8 mouse cellular contexts compared by ENCODE assay signal in genomic region chr8:11414304-11414703, GRCm38 (mm10).
A peak's percentile ranks its signal among the peaks of the same experiment; 100 is the strongest.
DNase-seq lines count a peak whose midpoint lies in the region; ATAC-seq and TF ChIP-seq lines count a peak whose summit lies in the region.

No protein-coding gene starts in this region.

- H3K4me3 ChIP-seq in heart, embryonic 13.5 days: no peak overlapping the region
- no peak overlapping the region for H3K4me3 ChIP-seq in heart, adult 2 months

- H3K4me2 ChIP-seq in heart, embryonic 13.5 days: no peak overlapping the region

- H3K27me3 ChIP-seq in heart, embryonic 13.5 days (replicated peaks): no peaks in the 10 kb centered on the region
- no peaks in the 10 kb centered on the region for H3K27me3 ChIP-seq in heart, adult 2 months (ENCODE audit: control insufficient read depth, insufficient read depth, low read length)

- TF ChIP-seq CTCF in heart, adult 2 months (IDR thresholded peaks at IDR 0.05): no peak

- peaks cover 76% of the 10 kb centered on the region for H3K36me3 ChIP-seq in heart, embryonic 13.5 days
- H3K36me3 ChIP-seq in heart, adult 2 months (ENCODE audit: control insufficient read depth, insufficient read depth, low read length): peaks cover 4% of the 10 kb centered on the region

- H3K9ac ChIP-seq in heart, embryonic 13.5 days: peak overlapping the region; percentile 40; the same call in 1 of the 2 replicates
- H3K9ac ChIP-seq in heart, adult 2 months (ENCODE audit: low read depth, low read length): no peak overlapping the region

- no peak for TF ChIP-seq EP300 in heart, adult 2 months (IDR thresholded peaks at IDR 0.05; ENCODE audit: insufficient read depth, low read depth, low read length)

- no peaks in the 10 kb centered on the region for H3K9me3 ChIP-seq in heart, embryonic 13.5 days

- no peaks in the 10 kb centered on the region for H3K79me2 ChIP-seq in heart, adult 2 months (replicated peaks; ENCODE audit: control insufficient read depth, insufficient read depth, low read length)

- H3K27ac ChIP-seq in heart, embryonic 13.5 days (replicated peaks): no peak overlapping the region
- no peak overlapping the region for H3K27ac ChIP-seq in heart, adult 2 months

- no peak for ATAC-seq in heart, embryonic 13.5 days (ENCODE audit: extremely low read depth, insufficient number of reproducible peaks, low FRiP score, low TSS enrichment)

- peaks cover 46% of the 10 kb centered on the region for H3K4me1 ChIP-seq in heart, embryonic 13.5 days
- H3K4me1 ChIP-seq in heart, adult 2 months (ENCODE audit: control insufficient read depth, insufficient read depth, low read length): peaks cover 9% of the 10 kb centered on the region

- intact Hi-C loops in heart, adult 2 months (cut with DNase I): no loop called here
- intact Hi-C loops in left cerebral cortex, postnatal 25 days (cut with DNase I): loop anchor here (1.0 to 2.0 kb wide), 2 partner anchors 32 to 141 kb away; no protein-coding TSS in a partner anchor

- whole genome bisulfite sequencing in heart, embryonic 13.5 days: 52% methylated on average over 8 of the region's 8 CpGs
- WGBS in heart, adult 2 months: 44% methylated on average over 8 of the region's 8 CpGs

- no peak for DNase-seq in heart, adult 2 months
- DNase-seq in frontal cortex, postnatal 36 days (ENCODE audit: low spot score in 2 of 2): peak; percentile 76 to 86
- DNase-seq in left cerebral cortex, postnatal 25 days (ENCODE audit: low spot score in 2 of 2): peak; percentile 78 to 94
- DNase-seq in right cerebral cortex, adult 2 months (ENCODE audit: low spot score in 2 of 2): peak; percentile 75 to 83
- no peak for DNase-seq in adrenal gland, postnatal 10 days
- no peak for DNase-seq in thymus, postnatal 14 days
- DNase-seq in adrenal gland, postnatal 36 days: no peak

- TF ChIP-seq POLR2A in heart, adult 2 months (IDR thresholded peaks at IDR 0.05; ENCODE audit: insufficient read depth, low read depth, low read length): no peak

Comparison
In these comparisons a context has a peak if more than half of its experiments do, and no peak if none do; other contexts are left out.
1. DNase-seq: peak in frontal cortex, postnatal 36 days (2 of 2), left cerebral cortex, postnatal 25 days (2 of 2) and right cerebral cortex, adult 2 months (2 of 2); none in heart, adult 2 months (0 of 2), adrenal gland, postnatal 10 days (single experiment), thymus, postnatal 14 days (single experiment) and adrenal gland, postnatal 36 days (0 of 2).